Mouse (Mus musculus): ENCODE data around the gene Tex21.

Gene Tex21

DNA sequence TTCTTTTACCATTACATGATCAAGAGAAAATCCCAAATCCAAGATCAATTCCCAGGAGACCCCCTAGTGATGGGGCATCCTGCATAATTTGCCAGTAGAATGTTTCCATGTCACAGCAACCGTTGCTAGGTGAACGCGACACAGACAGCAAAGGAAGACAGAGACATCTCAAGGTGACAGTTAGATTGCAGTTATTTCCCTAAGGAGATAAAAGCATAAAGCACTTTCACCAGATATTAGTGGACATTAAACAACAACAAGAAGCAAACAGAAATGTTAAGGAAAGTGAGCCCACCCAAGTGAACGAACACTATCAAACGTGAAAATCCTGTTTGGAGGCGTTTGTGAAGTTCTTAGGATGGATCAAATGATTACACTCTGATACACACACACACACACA, at the start of gene Tex21:
TSS of gene Tex21 (minus strand) at position 101 of the 400 bp plus-strand sequence.
- DNase-seq = no peak

DNA sequence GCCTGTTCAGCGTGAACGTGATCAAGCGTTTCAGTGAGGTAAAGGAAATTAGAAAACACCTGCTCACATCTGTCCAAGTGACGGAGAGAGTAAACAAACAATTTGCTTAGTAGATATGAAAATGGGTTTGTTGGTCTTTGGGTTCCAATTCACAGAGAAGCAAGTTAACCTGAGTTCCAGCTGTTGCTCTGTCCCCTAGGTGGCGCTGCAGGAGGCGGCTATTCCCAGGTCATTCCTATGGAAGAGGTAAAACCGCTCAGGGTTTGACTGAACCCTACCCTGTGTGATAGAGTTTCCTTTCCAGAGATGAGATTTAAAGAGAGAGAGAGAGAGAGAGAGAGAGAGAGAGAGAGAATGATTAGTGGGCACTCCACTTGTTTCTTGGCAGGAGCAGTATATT, 46.6 kb upstream of the Tex21 start:
- peak; percentile 43 for DNase-seq

DNA sequence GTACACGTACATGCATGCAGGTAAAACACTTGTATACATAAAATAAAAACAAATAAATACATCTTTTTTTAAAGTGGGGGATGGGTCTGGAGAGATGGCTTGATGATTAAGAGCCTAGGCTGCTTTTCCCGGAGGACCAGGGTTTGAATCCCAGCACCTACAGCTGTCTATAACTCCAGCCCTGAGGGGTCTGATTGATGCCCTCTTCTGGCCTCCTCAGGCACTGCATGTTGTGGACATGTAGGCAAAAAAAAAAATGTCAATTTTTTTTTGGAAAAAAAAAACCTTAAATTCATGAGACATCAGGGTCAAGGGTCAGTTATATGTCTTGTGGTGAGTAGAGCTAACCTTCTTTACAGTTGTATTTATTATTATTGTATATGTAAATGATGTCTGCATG, 43.7 kb upstream of the Tex21 start:
- DNase-seq = no peak

DNA sequence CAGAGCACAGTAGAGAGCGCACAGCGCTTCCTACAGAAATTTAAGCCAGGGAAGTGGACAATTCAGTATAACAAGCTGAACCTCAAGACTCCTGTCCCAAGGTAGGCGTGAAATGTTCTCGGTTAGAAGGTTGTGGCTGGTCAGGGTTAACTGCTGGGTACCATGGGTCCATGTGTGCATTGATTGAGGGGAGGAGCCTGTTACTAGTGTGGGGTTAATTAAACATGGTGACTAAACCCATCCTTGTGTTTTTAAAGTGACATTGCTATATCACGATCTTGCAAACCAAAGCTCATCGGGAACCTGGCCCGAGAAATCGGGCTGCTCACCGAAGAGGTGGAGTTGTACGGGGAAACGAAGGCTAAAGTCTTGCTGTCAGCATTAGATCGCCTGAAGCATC, 42.9 kb upstream of the Tex21 start:
- no peak for DNase-seq

DNA sequence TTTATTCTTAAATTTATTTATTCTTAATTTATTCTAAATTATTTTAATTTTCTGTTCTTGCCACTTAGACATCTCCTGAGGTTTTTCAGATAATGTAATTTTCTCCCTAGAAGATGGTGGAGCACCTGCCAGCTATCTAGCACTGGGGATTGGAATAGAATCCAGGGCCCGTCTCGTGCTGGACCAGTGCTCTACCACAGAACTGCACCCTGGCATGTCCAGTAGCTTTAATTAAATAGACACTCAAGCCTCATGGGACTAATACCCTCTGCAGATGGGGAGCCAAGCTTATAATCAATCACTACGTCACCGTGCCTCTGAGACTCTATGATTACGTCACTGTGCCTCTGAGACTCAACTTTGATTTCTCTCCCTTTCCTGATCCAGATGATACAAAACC, 41.9 kb upstream of the Tex21 start:
- DNase-seq = no peak

DNA sequence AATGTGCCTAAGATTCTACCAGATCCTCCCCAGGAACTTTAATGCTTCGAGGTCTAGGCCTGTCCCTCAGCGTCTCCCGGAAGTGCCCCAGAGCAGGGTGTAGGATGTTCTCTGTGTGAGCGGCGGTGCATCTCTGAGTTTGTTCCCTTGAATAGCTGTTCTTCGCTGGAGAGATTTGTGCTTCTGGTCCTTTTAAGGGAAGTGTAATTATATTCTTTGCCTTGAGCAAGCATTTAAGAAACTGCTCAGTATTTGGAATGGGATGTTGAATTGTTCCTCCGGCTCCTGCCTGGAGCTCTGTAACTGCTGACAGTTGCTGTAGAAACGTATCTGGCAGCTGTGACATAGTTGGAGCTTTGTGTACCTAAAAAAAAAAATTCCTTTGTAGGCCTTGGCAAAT, 41.4 kb upstream of the Tex21 start:
- DNase-seq = no peak

DNA sequence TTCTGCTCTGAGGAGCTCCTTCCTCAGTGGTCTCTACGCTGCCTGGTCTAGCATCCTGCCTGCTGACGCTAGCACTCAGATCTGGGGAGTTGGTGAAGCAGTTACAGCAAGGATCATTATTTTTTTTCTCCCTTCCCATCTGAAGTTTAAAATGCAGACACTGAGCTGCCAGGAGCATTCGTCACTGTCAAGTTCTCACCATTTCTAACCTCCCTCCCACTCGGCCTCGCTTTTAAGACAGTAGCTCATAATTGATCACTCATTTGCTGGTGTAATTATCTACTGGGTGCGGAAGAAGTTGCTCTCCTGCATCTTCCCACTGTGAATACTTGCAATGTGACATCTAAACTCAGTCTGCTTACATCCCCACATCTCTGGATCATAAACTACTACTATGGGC, 38.9 kb upstream of the Tex21 start:
- DNase-seq = no peak

DNA sequence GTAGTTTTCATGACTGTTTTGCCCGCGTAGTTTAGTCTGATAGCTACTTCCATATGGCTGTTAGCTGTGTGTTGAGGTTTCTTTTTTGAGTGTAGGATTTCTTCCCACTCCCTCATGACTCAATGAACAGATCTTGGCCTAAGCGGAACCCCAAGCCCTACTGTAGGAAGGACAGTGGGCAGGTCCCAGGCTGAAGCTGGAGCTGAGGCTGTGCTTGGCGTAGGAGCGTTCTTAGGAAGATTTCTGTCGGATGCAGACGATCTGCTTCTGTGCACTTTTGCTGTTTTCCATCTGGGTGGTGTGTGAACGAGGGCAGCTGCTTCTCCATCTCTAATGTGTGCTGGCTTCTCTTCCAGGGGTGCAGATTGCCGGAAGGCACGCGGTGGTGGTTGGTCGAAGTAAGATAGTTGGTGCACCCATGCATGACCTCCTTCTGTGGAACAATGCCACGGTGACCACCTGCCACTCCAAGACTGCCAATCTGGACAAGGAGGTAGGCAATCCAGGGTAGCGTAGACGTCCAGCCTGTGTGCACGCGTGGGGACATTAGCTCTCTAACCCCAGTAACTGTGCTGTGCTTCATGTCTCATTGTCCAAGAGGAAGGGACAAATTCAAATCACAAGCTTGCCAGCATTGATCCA, 36.1 kb upstream of the Tex21 start:
- no peak for DNase-seq

DNA sequence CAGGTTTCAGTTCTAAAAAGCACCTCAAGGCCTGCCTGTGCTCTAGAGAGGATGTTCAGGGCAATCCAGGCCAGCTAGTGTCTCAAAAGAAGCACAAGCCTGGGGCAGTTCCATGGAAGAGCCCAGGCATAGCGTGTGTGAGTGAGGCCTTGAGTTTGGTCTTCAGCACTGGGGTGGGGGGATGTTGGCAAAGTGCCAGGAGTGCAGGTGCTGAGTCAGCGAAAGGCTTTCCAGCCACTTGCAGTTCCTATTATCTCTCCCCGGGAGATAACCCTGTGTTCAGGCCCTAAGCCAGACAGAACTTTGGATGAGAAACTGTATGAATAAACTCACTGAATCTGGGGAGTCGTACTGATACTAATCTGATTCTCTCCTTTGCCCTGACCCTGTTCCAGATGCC, 35.6 kb upstream of the Tex21 start:
- DNase-seq = no peak

DNA sequence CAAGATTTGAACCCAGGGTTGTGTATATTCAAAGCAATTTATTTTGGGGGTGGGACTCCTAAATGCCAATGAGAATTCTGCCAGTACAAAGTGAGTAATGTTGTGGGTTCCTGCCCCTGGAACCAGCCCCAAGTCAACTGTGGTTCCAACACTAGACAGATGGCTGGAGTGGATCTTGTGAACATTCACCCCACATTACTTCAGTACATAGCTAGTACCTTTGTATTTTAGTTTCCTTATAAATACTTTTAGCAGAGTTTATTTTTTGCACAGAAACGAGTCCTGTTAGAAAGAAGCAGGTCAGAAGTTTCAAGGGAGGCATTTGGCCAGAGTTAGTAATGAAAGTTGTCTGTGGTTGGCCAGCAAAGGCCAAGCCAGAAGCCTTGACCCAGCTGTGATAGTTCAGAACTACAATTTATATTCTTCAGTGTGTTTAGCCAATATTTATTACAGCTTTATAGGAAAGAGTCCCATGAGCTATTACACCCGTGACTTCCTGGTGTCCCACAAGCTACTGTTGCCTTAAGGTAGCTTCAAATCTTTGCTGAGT, 34.6 kb upstream of the Tex21 start:
- no peak for DNase-seq

DNA sequence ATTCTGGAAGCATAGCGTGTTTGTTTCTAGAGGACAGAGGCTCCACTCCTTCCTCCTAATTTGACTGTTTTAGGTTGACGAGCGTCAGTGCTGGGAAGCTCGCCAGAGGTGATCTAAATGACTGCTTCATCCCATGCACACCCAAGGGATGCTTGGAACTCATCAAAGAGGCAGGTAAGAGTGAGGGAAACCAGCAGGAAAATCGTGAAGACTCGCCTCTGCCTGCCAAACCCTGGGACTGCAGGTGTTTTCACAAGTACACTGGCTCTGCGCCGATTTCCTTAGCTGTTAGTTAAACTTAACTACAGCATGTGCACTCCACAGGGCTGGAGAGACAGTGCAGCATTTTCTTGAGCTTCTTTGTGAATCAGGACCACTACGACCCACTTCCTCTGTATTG, 34.0 kb upstream of the Tex21 start:
- DNase-seq = no peak

DNA sequence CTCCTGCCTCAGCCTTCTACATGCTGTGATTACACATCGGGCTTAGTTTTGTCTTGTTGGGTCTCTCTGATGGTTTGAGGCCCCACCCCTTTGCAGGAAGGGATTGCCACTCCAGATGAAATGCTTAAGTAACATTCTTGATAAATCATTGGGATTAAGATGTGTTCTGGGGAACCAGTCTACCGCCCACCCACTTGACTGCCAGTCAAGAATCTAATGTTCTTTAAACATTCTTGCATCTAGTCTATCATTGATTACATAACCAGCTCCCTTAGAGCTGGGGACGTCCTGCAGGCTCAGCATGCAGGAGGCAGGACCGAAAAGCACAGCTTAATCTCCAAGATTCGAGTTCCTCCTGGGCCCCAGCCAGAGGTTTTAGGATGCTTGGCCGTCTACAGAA, 31.7 kb upstream of the Tex21 start:
- DNase-seq = no peak

DNA sequence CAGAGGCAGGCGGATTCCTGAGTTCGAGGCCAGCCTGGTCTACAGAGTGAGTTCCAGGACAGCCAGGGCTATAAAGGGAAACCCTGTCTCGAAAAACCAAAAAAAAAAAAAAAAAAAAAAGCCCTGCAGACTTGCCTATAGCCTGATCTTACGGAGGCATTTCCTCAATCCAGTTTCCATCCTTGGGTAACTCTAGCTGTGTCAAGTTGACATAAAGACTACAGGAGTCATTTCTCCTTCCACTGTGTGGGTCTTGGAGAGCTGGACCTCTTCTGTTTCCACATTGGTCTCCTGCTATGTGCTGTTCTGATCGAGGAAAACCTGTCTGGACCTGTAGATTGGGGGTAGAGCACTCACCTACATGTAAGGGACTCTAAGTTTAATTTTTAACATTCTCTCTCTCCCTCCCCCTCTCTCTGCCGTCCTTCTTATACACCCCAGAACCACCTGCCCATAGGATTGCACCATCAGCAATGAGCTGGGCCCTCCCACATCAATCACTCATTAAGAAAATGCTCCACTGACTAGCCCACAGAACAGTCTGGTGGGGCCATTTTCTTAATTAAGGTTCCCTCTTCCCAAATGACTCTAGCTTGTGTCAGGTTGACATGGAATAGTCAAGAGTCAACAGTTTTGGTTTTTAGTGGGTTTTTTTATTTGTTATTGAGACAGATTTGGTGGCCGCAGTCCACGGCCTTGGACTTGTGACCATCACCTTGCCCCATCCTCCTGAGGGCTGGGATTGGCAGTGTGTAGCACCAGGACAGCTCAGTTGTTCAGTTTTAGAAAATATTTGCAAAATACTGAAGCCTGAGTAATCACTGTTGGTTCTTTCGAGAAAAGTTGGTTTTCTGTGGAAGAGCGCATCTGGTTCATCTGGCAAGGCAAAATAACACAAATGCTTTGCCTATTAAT, 26.3 kb upstream of the Tex21 start:
- no peak for DNase-seq

DNA sequence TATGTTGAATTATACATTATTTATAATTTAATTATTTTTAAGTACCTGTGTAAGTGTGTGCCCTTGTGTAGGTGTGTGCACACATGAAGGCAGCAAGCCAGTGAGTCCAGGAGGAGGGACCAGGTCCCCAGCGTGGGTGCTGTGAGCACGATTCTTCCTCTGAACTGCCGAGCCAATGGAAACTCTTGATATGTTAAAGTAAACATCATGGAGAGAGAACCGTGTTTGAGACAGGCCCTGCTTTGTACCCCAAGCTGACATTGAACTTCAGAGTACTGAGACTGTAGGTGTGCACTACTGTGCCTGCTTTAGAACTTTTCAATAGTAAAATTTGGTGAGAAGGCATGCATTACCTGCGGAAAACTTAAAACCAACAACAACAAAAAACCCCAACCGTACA, 25.0 kb upstream of the Tex21 start:
- no peak for DNase-seq

DNA sequence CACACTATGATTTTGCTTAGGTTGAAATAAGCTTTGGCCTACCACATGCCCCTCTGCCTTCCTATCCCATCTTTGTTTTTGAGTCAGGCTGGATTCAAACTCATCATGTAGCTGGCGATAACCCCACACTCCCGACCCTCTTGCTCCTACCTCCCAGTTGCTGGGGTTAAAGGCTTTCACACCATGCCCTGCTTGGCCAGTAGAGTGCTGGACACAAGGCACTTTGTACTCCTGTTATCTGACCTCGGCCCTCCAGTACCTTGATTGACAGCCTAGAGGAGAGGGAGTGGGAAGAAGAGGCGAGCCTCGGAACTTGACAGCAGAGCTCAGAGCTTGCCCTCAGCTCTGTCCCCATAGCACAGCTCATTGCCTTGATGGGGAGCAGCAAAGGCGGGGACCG, 22.6 kb upstream of the Tex21 start:
- DNase-seq = no peak

DNA sequence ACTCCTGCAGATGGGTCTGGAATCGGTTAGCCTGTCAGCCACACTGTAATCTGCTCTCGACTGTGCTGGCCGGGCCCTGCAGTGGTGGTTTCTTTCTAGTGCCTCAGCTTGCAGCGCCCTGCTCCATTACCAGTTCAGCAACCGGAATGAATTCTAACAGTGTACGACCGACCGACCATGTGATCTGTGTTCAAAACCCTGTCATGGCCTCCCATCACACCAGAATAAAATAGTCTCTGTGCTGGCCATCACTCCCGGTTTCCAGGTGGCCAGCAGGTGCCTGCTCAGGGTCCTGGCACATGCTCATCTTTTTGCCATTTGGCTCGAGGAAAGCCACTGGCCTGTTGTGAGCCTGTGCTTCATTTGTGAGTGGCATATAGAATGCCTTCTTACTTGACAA, 22.1 kb upstream of the Tex21 start:
- peak; percentile 51 for DNase-seq

DNA sequence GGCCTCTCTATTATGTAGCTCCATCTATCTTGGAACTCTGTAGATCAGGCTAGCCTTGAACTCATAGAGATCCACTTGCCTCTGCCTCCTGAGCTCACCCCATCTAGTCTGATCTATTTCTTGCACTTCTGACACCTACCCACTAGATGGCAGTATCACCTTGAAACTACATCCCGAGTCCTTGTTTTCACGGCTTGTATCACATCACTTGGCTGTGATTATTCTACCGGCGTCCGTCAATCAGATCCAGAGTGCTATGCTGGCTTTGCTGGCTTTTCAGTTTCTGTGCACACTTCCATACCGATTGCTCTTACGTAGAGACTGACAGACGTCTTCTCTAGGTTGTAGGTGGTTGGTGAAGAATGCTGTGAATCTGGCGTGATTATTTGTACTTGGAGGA, 20.3 kb upstream of the Tex21 start:
- no peak for DNase-seq

DNA sequence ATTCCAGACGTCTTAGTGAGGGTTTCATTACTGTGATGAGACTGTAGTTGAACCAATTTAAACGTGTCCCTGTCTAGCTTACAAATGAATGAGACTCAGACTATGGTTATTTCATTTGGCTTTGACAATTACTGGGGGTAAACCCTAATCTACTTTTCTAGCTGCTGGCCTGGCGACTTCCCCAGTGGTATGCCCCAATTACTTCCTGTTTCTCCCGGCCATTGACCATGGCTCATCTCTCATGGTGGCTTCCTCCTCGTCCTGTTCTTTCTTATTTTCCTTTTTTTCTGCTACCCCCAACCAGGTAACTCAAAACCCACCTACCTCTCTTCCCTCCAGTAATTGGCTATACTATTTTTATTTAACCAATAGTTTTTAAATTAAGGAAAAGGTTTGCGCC, 18.5 kb upstream of the Tex21 start:
- no peak for DNase-seq

DNA sequence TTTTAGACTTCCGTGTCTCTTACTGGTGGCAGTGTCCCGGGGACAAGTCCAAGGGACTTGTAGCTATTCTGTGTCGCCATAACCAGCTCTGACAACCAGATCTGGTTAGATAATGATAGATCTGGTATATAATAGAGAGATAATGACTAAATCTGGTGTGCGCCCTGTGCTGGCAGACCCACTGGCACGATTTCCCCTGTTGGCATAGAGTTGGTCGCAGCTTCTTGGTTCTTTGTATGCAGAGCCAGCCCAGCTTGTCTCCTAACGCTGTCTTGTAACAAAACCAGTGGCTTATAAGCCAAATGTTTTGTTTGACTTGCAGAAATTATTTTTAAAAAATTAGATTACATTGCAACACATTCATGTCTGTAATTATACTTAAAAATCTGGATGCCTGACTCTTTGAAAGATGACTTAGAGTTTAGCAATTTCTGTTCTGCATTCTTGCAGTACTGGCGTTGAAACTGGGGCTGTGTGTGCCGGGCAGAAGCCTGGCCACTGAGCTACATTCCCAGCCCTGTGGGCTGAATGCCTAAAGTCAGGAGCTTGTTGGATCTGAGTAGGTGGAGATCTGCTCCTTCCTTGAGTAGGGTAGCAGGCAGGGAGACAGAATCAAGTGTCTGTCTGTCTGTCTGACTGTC, 17.9 kb upstream of the Tex21 start:
- DNase-seq = peak; percentile 51

DNA sequence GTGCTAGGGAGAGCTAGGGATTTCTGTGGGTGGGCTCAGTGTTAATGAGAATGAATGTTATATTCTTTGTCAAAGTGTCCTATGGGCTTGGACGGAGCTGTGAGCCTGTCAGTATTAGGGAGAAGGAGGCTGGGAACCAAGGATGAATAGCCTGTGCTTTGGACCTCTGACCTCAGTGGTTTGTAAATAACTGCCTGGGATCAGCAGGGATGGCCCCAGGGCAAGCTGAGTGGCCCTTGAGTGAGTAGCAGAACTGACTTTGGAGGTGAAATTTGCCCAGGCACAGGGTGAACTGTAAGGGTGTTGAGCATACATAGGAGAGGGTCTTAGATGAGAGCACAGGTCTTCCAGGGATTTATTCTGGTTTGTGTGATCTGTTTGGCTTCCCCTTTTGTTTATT, 17.3 kb upstream of the Tex21 start:
- DNase-seq = no peak

DNA sequence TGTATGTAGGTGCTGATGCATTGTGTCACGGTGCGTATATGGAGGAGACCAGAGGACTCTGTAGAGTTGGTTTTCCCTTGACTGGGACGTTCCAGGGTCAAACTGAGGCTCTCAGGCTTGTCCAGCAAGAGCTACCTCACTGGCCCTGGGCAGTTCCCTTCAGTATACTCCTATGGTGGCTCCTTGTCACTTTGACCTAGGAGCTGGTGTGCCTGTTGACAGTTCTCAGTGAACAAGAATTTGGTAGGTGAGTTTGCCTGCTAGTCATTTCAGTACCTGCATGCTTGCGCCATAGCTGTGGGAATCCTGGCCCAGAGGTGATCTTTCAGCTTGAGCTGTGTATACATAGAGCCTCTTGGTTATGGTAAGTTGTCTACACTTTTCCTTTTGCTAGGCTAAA, 16.4 kb upstream of the Tex21 start:
- no peak for DNase-seq

DNA sequence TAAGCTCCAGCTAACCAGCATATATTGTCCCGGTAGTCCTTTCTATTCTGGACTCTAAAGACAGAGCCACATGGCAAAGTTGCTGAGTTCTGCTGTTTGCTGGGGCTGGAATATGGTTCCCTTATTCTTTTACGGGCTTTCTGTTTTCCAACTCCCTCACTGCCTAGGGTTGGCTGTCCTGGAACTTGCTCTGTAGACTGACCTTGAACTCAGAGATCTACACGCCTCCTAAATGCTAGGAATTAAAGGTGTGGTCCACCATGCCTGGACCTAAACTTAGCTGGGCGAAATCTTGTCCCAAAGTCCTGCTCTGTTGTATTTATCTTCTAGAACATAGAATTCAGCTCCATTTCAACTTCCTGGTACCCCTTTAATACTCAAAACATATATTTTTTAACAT, 15.0 kb upstream of the Tex21 start:
- DNase-seq = no peak

DNA sequence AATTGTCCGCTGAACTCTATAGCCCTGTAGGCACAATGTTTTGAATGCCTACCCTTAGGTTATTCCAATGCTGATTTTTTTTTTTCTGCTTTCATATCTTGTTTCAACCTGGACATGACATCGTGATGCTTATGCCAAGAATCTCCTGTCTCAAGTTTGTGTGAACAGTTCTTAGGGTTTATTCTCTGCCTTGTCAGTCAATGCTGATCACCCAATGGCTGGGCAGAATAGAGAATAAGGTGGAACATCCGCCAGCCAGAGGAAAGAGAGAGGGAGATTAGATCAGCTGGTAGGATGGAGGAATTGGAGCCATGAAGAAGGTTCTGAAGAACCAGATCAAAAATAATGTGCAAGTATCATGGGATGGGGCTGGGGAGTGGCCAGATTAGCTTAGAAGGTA, 14.1 kb upstream of the Tex21 start:
- no peak for DNase-seq

Data from cerebellum, adult 11 months (tissue).